Mouse (Mus musculus) lung, postnatal 0 days (tissue): ENCODE results near the gene Fn1. TPM values are rescaled to one million over a fixed set of nuclear protein-coding genes. Genes with fewer than 3 reads are reported as not detected.

Experiments
- ATAC-seq: fragments of 200-750 bp; cut with Nextera tagmentation; 2 replicates; pipeline ENCODE4 v1.8.0; 2017; ENCODE audit warnings: moderate library complexity
- DNase-seq: peaks from one replicate; pipeline ENCODE4 v3.0.0-alpha.2; 2016; ENCODE audit warnings: low spot score
- H3K27ac ChIP-seq: fragments of 300-500 bp; sonication (generic); 2 replicates; pipeline ENCODE4 v1.5.1; 2014; ENCODE audit warnings: antibody characterized with exemption, mild to moderate bottlenecking, low read length, mixed read lengths
- H3K27me3 ChIP-seq: fragments of 300-500 bp; sonication (generic); replicated peaks from 2 replicates; pipeline ENCODE4 v1.6.1; 2014; ENCODE audit warnings: low read length, mixed read lengths; ENCODE audit not compliant: insufficient read depth
- H3K36me3 ChIP-seq: fragments of 300-500 bp; sonication (generic); 2 replicates; pipeline ENCODE4 v1.6.1; 2014; ENCODE audit warnings: low read length, mixed read lengths; ENCODE audit not compliant: insufficient read depth
- H3K4me1 ChIP-seq: fragments of 300-500 bp; sonication (generic); 2 replicates; pipeline ENCODE4 v1.6.1; 2014; ENCODE audit warnings: antibody characterized with exemption, low read depth, low read length, mixed read lengths; ENCODE audit not compliant: insufficient read depth
- H3K4me2 ChIP-seq: fragments of 300-500 bp; sonication (generic); replicated peaks from 2 replicates; pipeline ENCODE4 v1.6.1; 2014; ENCODE audit warnings: low read depth, mild to moderate bottlenecking, low read length, moderate library complexity, mixed read lengths
- H3K4me3 ChIP-seq: fragments of 300-500 bp; sonication (generic); 2 replicates; pipeline ENCODE4 v1.5.1; 2014; ENCODE audit warnings: low read depth, low read length
- H3K9ac ChIP-seq: fragments of 300-500 bp; sonication (generic); replicated peaks from 2 replicates; pipeline ENCODE4 v1.6.1; 2014; ENCODE audit warnings: low read depth, mild to moderate bottlenecking
- H3K9me3 ChIP-seq: fragments of 300-500 bp; sonication (generic); 2 replicates; pipeline ENCODE4 v1.6.1; 2016; ENCODE audit warnings: low read length, mixed read lengths
- CTCF ChIP-seq: IDR thresholded peaks from 2 replicates; pipeline ENCODE4 v1.5.1; 2016; ENCODE audit warnings: antibody characterized with exemption, mild to moderate bottlenecking
- EP300 ChIP-seq: IDR thresholded peaks from 2 replicates; pipeline ENCODE4 v1.6.1; 2016; ENCODE audit warnings: antibody characterized with exemption, mild to moderate bottlenecking, control low read depth
- WGBS: fragments of 180-500 bp; shearing (Covaris S2); extraction: QIAGEN DNeasy Blood & Tissue Kit; methylation state at CpG from one replicate; pipeline ENCODE4 v1.1.7; 2014; 5-methylcytosine and 5-hydroxymethylcytosine counted together
- polyA plus RNA-seq: library from polyadenylated mRNA; unstranded; fragments of >200 nt; fragmentation: Nextera tagmentation; extraction: Ambion mirVana; gene quantifications from 2 replicates; pipeline ENCODE4 v1.2.1, GENCODE M21; 2015

The Fn1 gene
- polyA plus RNA-seq, 1 experiment from 2014 or later: 295 TPM

DNA sequence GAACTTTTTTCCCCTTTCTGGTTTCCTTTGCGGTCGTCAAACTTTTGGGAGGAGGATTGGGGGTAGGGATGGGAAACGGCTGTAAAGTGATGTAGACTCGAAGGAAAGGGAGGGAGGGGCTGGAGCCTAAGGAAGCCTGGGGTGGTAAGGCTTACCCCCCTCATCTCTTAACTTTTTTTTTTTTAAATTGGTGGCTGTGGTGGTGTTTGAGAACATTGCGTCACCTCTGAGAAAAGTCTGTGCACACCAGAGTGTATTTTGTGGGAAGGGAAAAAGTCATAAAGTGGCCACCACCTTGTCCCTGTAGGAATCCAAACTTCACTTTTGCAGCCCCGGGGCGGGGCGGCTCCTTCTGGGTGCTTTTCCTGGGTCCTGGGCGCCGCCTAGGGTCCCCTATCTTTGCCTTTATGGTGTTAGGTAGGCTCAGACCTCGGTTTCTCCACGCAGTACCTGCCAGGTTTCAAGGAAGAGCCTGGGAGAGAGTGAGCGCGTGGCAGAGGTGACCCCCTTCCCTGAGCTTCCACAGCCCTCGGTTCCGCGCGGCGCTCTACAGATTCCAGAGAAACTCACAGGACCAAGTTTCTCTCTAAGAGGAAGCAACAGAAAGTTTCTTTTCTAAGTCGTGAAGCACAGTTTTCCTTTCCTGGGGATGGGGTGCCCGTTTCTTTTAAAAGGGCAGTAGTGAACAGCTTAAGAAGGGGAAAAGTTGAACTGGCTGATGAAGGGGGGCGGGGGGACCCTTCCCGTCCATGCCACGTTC, 580 bp upstream of the Fn1 start:
- peak; percentile 2; the same call in 1 of the 2 replicates for ATAC-seq
- peak overlapping the region; percentile 60 for H3K4me3 ChIP-seq
- no peaks in the 10 kb centered on the region for H3K4me1 ChIP-seq
- peak overlapping the region; percentile 86 for H3K27ac ChIP-seq
- H3K36me3 ChIP-seq: no peaks in the 10 kb centered on the region
- H3K4me2 ChIP-seq: peak overlapping the region; percentile 85
- H3K9ac ChIP-seq: peak overlapping the region; percentile 43
- under 1% methylated on average over 24 of the region's 24 CpGs for WGBS
- H3K27me3 ChIP-seq: no peaks in the 10 kb centered on the region
- DNase-seq: no peak
- H3K9me3 ChIP-seq: no peaks in the 10 kb centered on the region
- no peak for TF ChIP-seq EP300
- TF ChIP-seq CTCF: no peak

DNA sequence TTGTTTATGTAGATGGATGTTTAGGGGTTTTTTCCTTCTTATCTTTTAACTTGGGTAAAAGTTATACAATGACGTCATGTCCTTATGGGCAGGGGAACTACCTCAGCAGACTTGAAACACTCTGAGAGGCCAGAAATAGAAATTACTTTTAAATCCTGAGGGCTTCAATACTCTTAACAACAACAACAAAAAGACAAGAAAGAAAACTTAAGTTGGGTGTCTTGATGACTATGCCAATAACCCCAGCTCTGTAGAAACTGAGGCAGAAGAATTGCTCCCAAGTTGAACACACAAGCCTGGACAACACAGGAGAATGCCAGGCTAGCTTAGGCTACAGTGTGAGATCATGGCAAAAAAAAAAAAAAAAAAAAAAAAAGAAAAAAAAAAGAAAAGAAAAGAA, 1.2 kb downstream of the Fn1 start:
- no peaks in the 10 kb centered on the region for H3K4me1 ChIP-seq
- H3K36me3 ChIP-seq: no peaks in the 10 kb centered on the region
- ATAC-seq: no peak
- no peaks in the 10 kb centered on the region for H3K9me3 ChIP-seq
- DNase-seq: peak; percentile 32
- H3K27me3 ChIP-seq: no peaks in the 10 kb centered on the region
- WGBS: 6% methylated on average over 1 of the region's 1 CpGs
- peak overlapping the region; percentile 85; the same call in 1 of the 2 replicates for H3K4me2 ChIP-seq
- TF ChIP-seq CTCF: no peak
- no peak for TF ChIP-seq EP300
- H3K9ac ChIP-seq: no peak overlapping the region
- 0 out of 2 replicates have a peak overlapping the region, but pooled peaks have one; percentile 38 for H3K27ac ChIP-seq
- H3K4me3 ChIP-seq: peak overlapping the region; percentile 60

DNA sequence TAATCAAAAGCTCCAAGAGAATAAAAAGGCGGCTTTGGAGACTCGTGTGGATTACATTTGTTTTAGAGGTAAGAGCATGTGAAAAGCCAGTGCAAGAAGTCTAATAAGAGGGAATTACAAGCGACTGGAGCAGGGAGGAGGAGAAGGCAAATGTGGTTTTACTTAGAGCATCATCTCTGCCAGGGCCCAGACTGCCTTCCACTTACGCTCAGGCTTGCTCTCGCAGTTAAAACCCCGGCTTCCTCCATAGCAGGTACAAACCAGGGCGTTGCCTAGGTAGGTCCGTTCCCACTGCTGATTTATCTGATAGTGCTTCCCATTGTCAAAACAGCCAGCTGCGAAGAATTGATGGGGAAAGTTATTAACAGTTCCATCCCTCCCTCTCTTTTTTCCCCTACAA, 1.7 kb downstream of the Fn1 start:
- H3K9ac ChIP-seq: peak overlapping the region; percentile 27; the same call in 1 of the 2 replicates
- TF ChIP-seq CTCF (no peak), EP300 (no peak)
- H3K9me3 ChIP-seq: no peaks in the 10 kb centered on the region
- WGBS: 37% methylated on average over 9 of the region's 9 CpGs
- peak overlapping the region; percentile 60 for H3K4me3 ChIP-seq
- H3K36me3 ChIP-seq: no peaks in the 10 kb centered on the region
- H3K27me3 ChIP-seq: no peaks in the 10 kb centered on the region
- no peaks in the 10 kb centered on the region for H3K4me1 ChIP-seq
- peak overlapping the region; percentile 38; the same call in 1 of the 2 replicates for H3K27ac ChIP-seq
- peak overlapping the region; percentile 85 for H3K4me2 ChIP-seq
- DNase-seq (no peak), ATAC-seq (no peak)

DNA sequence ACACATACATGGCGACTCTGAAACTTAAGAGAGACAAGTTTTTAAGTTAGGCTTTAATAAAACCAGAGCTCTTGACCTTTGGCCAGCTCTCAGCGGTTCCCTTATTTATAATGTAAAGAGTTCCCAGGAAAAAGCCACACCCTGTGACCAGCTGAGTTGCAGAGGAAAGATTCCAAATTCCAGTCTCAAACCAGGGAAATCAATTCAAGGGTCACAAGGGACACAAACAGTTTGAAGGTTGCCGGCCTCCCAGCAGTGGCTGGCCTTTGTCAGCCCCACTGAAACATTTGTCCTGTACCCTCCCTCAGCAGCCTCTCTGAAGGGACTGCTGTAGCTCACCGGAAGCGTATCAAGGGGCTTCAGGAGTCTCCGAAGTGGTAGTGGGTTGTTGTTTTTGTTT, 2.3 kb downstream of the Fn1 start:
- DNase-seq (peak; percentile 53), ATAC-seq (no peak)
- Histone ChIP-seq H3K4me1 (no peaks in the 10 kb centered on the region), H3K27ac (peak overlapping the region; percentile 38; the same call in 1 of the 2 replicates), H3K9ac (peak overlapping the region; percentile 27), H3K27me3 (no peaks in the 10 kb centered on the region), H3K4me3 (peak overlapping the region; percentile 60), H3K36me3 (no peaks in the 10 kb centered on the region; the same call in 1 of the 2 replicates), H3K4me2 (peak overlapping the region; percentile 85), H3K9me3 (no peaks in the 10 kb centered on the region)
- WGBS: 43% methylated on average over 6 of the region's 6 CpGs
- no peak for TF ChIP-seq CTCF
- TF ChIP-seq EP300: no peak

DNA sequence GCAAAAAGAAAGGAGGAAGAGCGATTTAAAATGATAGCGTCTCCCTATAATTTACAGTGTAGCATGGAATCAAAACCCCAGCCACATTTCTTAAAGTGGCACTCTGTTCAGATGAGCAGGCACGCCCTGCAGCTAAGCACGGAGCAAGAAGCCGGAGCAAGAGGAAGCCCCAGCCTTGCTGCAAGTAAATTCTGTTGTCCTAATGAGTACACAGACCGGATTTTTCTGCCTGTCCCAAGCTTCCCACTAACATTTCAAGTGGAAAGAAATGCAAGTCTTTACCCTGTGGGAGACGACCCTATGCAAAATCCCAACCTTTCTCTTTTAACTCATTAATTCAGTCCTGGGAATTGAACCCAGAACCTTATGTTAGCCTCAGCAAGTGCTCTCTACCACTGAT, 4.8 kb downstream of the Fn1 start:
- ATAC-seq: no peak
- TF ChIP-seq CTCF: no peak
- no peak for TF ChIP-seq EP300

DNA sequence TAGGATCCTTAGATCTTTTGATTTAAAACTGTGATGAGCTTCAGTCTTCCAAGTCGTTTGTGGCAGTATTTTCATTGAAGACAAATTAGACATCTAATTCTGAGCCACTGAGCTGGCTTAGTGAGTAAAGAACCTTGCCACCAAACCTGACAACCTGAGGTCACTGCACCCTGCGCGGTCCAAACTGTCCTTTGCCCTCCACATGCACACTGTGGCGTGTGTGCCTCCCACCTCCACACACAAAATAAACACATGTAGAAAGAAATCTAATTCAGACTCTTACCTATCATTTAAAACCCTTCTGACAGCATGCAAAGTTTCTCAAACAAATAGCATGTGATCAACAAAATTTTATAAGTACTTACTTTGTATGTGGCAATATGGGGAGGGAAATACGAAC, 6.2 kb downstream of the Fn1 start:
- Histone ChIP-seq H3K9me3 (no peaks in the 10 kb centered on the region), H3K4me2 (no peak overlapping the region; the same call in 1 of the 2 replicates), H3K27me3 (no peaks in the 10 kb centered on the region), H3K36me3 (peaks cover 3% of the 10 kb centered on the region; the same call in 1 of the 2 replicates), H3K27ac (no peak overlapping the region), H3K4me3 (no peak overlapping the region), H3K9ac (no peak overlapping the region), H3K4me1 (no peaks in the 10 kb centered on the region)
- ATAC-seq (no peak), DNase-seq (no peak)
- 72% methylated on average over 5 of the region's 5 CpGs for WGBS
- TF ChIP-seq CTCF: no peak
- no peak for TF ChIP-seq EP300

More for the DNA sequence above, 4.8 kb downstream of the Fn1 start:
- Histone ChIP-seq H3K27me3 (no peaks in the 10 kb centered on the region), H3K4me1 (no peaks in the 10 kb centered on the region), H3K27ac (no peak overlapping the region), H3K36me3 (peaks cover 3% of the 10 kb centered on the region; the same call in 1 of the 2 replicates), H3K9ac (no peak overlapping the region), H3K4me2 (peak overlapping the region; percentile 34), H3K9me3 (no peaks in the 10 kb centered on the region), H3K4me3 (no peak overlapping the region)
- no peak for DNase-seq
- 83% methylated on average over 7 of the region's 7 CpGs for WGBS
